Mouse (Mus musculus) frontal cortex, adult 2 months (tissue): Measurements from ENCODE around the gene Pcif1. TPM values are rescaled to one million over a fixed set of nuclear protein-coding genes. Genes with fewer than 3 reads are reported as not detected.
"Not testable (repeated sequence)": the region's sequence is repeated elsewhere in the genome, so short reads cannot be mapped to it uniquely, and the experiment has no call there.

Source experiments
- DNase-seq, 2 experiments: peaks; one replicate each; pipeline ENCODE4 v3.0.0; 2022; ENCODE audit warnings: low spot score in 1 of 2; ENCODE audit errors: extremely low spot score in 1 of 2
- polyA plus RNA-seq: library from polyadenylated mRNA; depleted of rRNA; stranded (reverse); fragments of >200 nt; gene quantifications from 2 replicates; pipeline ENCODE4 v1.2.3, GENCODE M21; 2012; rRNA removed

The Pcif1 gene
- 47.4 and 47.7 TPM in 2 replicates for polyA plus RNA-seq

DNA sequence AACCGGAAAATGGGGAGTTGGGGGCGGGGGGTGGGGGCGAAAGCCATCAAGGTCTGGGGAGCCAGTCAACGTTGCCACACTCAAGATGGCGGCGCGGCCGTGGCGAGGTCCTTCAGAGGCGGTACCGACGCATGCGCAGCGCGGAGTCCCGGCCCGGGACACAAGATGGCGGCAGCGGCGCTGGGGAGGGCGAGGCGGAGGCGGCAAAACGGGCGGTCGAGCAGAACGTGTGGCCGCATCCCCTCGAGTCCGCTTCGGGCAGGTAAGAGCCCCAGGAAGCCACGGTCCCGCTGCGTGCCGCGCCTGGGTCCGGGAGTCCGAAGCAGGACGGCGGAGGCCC, at the start of gene Pcif1:
Pcif1 (plus strand) TSS at position 77 of the 340 bp plus-strand sequence.
- DNase-seq: peak; percentile 68 to 94

- DNase-seq: no peak
Measured at GRCm38 (mm10) chr2:164831029-164831428, 48.1 kb upstream of the Pcif1 start.

- no peak for DNase-seq
Measured at GRCm38 (mm10) chr2:164832032-164832747, 46.9 kb upstream of the Pcif1 start.

DNA sequence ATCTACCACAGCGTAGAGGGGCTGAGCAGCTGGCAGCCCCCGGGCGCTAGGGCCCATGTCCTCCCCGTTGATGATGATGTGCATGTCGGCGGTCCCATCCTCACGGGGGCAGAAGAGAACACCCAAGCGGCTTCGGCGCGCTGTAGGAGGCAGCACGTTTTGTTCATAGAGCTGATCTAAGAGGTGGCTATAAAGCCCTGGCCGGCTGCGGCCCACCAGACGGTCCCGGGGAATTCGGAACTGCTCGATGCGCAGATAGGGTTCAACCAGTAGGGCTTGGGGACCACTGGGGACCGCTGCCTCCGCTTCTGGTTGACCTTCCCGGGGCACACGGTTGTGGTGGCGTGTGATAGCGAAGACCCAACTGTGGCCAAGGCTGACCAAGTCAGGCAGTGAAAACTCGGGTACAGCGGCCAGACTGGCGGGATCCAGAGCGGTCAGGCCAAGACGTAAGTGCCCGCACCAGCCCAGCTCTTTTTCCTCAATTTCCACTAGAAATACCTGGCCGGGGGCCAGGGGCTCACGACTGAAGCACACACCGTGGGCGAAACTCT, 46.3 kb upstream of the Pcif1 start, which contains the start of gene Ctsa:
Ctsa (plus strand) TSS at position 126 of the 554 bp plus-strand sequence.
- DNase-seq: peak; percentile 72 to 80

- DNase-seq: peak; percentile 89 to 94
Measured at GRCm38 (mm10) chr2:164833314-164833959, 45.7 kb upstream of the Pcif1 start, which contains the start of gene Neurl2. TSS of gene Neurl2 (minus strand) at chr2:164833456.

DNA sequence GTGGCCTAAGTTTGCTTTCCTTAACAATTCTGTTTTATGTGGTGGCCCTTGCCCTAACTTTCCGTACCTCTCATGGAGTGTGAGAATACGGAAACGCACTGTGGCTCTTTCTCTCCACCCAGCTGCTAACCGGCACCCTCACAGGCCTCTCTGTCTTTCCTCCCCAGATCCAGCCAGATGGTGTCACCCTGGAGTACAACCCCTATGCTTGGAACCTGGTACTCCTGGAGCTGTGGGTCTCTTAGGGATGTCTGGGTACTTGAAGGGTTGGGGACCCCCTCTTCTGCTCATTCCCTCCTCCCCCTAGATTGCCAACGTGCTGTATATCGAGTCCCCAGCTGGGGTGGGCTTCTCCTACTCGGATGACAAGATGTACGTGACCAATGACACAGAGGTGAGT, 44.6 kb upstream of the Pcif1 start:
- DNase-seq: peak in 1 of 2 experiments; percentile 39

GRCm38 (mm10) chr2:164835164-164835563, 43.9 kb upstream of the Pcif1 start:
- no peak for DNase-seq

GRCm38 (mm10) chr2:164845782-164846181, 33.3 kb upstream of the Pcif1 start:
- DNase-seq: no peak

- DNase-seq: peak in 1 of 2 experiments; percentile 44
Measured at GRCm38 (mm10) chr2:164850061-164850460, 29.0 kb upstream of the Pcif1 start.

DNA sequence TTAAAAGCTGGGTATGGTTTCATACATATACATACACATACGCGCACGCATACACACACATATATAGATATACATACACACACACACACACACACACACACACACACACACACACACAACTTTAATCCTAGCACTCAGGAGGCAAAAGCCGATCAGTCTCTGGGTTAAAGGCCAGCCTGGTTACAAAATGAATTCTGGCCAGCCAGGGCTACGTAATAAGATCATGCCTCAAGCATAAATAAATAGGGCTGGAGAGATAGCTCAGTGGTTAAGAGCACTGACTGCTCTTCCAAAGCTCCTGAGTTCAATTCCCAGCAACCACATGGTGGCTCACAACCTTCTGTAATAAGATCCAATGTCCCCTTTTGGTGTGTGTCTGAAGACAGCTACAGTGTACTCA, 23.5 kb upstream of the Pcif1 start:
- not testable (repeated sequence) for DNase-seq

GRCm38 (mm10) chr2:164856309-164857100, 22.6 kb upstream of the Pcif1 start:
- DNase-seq: no peak

- DNase-seq: peak in 1 of 2 experiments; percentile 40
Measured at GRCm38 (mm10) chr2:164857101-164857821, 21.8 kb upstream of the Pcif1 start, which contains the start of gene Pltp. TSS of gene Pltp (minus strand) at chr2:164857711.

DNA sequence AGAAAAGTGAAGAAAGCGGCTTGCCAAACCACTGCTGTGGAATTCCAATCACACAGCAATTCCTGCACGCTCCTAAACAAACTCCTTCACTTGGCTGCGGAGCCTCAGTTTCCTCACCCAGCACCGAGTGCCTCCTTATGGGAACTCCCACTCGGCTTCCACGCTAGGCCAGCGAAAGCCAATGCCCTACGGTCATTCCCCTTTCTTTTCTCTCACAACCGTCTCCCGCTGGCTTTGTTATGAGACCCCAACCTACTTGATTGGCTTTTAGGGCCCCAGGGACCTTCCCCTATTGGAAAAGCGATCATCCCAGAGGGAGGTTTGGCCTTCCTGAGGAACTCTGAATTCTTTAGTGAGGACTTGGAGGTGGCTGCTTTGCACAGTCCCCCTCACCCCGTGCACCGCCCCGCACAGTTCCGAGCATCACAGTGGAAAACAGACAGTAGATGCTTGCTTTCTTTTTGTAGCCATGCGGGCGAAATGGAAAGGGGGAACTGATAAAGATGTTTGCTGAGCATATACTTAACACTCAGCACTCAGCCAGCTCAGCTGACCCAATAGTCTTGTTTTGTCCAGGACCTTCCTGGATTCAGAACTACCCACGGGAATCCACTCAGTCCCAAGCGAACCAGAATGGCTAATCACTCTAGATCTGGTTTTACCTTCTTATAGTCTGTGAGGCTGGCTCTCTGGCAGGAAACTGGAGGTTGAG, 21.1 kb upstream of the Pcif1 start:
- no peak for DNase-seq

DNA sequence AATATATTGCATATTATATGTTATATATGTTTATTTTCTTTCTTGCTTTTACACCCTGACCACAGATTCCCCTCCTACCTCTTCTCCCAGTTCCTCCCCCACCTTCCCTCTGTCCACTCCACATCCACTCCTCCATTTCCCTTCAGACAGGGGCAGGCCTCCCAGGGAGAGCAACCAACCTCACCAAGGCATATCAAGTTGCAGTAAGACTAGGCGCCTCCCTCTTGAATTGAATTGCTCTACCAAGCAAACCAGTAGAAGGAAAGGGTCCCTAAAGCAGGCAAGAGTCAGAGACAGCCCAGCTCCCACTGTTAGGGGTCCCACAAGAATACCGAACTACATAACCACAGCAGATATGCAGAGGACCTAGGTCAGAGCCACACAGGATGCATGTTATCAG, 19.9 kb upstream of the Pcif1 start:
- DNase-seq: no peak

DNA sequence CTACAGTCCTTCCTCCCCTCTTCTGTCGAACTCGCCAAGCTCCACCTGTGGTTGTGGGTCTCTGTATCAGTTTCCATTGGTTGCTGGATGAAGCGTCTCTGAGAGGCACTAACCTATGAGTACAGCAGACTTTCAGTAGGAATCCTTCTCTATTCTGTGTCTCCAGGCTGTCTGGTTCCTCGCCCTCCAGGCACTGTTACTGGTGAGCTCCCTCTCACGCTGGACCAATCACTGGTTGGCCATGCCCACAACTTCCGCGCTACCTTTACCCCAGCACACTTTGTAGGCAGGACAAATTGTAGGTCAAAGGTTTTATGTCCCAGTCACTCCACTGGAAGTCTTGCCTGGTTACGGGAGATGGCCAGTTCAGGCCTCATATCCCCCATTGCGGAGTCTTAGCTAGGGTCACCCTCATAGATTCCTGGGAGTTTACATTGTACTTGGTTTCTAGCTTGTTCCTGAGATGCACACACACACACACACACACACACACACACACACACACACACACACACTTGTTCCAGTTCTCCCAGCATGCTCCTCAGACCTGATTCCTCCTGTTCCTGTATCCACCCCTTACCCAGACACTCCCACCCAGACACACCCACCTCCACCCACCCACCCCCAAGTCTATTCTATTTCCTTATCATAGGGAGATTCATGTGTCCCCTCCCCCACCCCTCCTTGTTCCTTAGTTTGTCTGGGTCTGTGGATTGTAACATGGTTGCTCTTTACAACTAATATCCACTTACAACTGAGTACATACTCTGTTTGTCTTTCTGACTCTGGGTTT, 19.3 kb upstream of the Pcif1 start:
- no peak for DNase-seq

GRCm38 (mm10) chr2:164861094-164861493, 18.0 kb upstream of the Pcif1 start:
- DNase-seq: no peak

- DNase-seq: no peak
Measured at GRCm38 (mm10) chr2:164862179-164862861, 16.8 kb upstream of the Pcif1 start.

GRCm38 (mm10) chr2:164863411-164863810, 15.7 kb upstream of the Pcif1 start:
- DNase-seq: not testable (repeated sequence)
